Mouse (Mus musculus) forebrain, postnatal 0 days (tissue): ENCODE measurements around the gene Rtn2. TPM values are rescaled to one million over a fixed set of nuclear protein-coding genes. Genes with fewer than 3 reads are reported as not detected.
A peak's percentile ranks its signal among the peaks of the same experiment; 100 is the strongest.

ENCODE experiments used
- ATAC-seq: fragments of 200-750 bp; cut with Nextera tagmentation; 2 replicates; pipeline ENCODE4 v1.8.0; 2017; ENCODE audit warnings: mild to moderate bottlenecking, moderate library complexity
- DNase-seq: peaks from one replicate; pipeline ENCODE4 v3.0.0-alpha.2; 2015
- H3K27ac ChIP-seq: fragments of 300-500 bp; sonication (generic); 2 replicates; pipeline ENCODE4 v1.5.1; 2014; ENCODE audit warnings: low read depth, mild to moderate bottlenecking, antibody characterized with exemption, low read length, moderate library complexity, mixed read lengths
- H3K27me3 ChIP-seq: fragments of 300-500 bp; sonication (generic); 2 replicates; pipeline ENCODE4 v1.6.1; 2014; ENCODE audit warnings: mild to moderate bottlenecking, low read length, mixed read lengths; ENCODE audit not compliant: insufficient read depth
- H3K36me3 ChIP-seq: fragments of 300-500 bp; sonication (generic); 2 replicates; pipeline ENCODE4 v1.6.1; 2014; ENCODE audit warnings: mild to moderate bottlenecking, moderate library complexity; ENCODE audit not compliant: insufficient read depth
- H3K4me1 ChIP-seq: fragments of 300-500 bp; sonication (generic); 2 replicates; pipeline ENCODE4 v1.6.1; 2014; ENCODE audit warnings: antibody characterized with exemption; ENCODE audit not compliant: insufficient read depth
- H3K4me2 ChIP-seq: fragments of 300-500 bp; sonication (generic); 2 replicates; pipeline ENCODE4 v1.6.1; 2014; ENCODE audit warnings: low read depth, mild to moderate bottlenecking, moderate library complexity
- H3K4me3 ChIP-seq: fragments of 300-500 bp; sonication (generic); 2 replicates; pipeline ENCODE4 v1.5.1; 2014; ENCODE audit warnings: low read depth, low read length, mixed read lengths
- H3K9ac ChIP-seq: fragments of 300-500 bp; sonication (generic); 2 replicates; pipeline ENCODE4 v1.6.1; 2014; ENCODE audit warnings: mild to moderate bottlenecking
- H3K9me3 ChIP-seq: fragments of 300-500 bp; sonication (generic); 2 replicates; pipeline ENCODE4 v1.6.1; 2016; ENCODE audit warnings: low read length
- CTCF ChIP-seq: sonication (generic); IDR thresholded peaks from 2 replicates; pipeline ENCODE4 v1.5.1; 2016; ENCODE audit warnings: antibody characterized with exemption, control low read depth, low read depth
- WGBS: fragments of 180-500 bp; shearing (Covaris S2); extraction: QIAGEN DNeasy Blood & Tissue Kit; methylation state at CpG from one replicate; pipeline ENCODE4 v1.1.7; 2014; 5-methylcytosine and 5-hydroxymethylcytosine counted together
- polyA plus RNA-seq: library from polyadenylated mRNA; unstranded; fragments of >200 nt; fragmentation: Nextera tagmentation; extraction: Ambion mirVana; gene quantifications from 2 replicates; pipeline ENCODE4 v1.2.1, GENCODE M21; 2015
- total RNA-seq: library from RNA; depleted of rRNA; stranded (reverse); fragments of >200 nt; gene quantifications from 2 replicates; pipeline ENCODE4 v1.2.3, GENCODE M21; 2014

The Rtn2 gene
- total and polyA plus RNA-seq, 2 experiments from 2014 or later = 126 to 154 TPM

DNA sequence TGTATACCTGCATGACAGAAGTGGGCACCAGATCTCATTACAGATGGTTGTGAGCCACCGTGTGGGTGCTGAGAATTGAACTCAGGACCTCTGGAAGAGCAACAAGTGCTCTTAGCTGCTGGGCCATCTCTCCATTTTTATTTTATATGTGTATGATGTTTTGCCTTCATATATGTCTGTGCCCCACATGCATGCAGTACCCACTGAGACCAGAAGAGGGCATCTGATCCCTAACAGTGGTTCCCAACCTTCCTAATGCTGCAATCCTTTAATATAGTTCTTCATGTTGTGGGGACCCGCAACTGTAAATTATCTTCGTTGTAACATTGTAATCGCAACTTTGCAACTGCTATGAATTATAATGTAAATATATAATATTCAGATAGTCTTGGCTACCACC lies 2.3 kb downstream of the Rtn2 start:
- Histone ChIP-seq H3K9me3 (no peaks in the 10 kb centered on the region), H3K27me3 (peaks cover 16% of the 10 kb centered on the region), H3K27ac (no peak overlapping the region), H3K4me2 (peak overlapping the region; percentile 70; the same call in 1 of the 2 replicates), H3K4me3 (no peak overlapping the region), H3K36me3 (peaks cover 25% of the 10 kb centered on the region), H3K4me1 (peaks cover 12% of the 10 kb centered on the region), H3K9ac (no peak overlapping the region)
- peak; percentile 81 for DNase-seq
- 26% methylated on average over 4 of the region's 4 CpGs for WGBS
- peak; percentile 91 for TF ChIP-seq CTCF
- no peak for ATAC-seq

- TF ChIP-seq CTCF = no peak
These were observed 8.7 kb downstream of the Rtn2 start for GRCm38 (mm10) chr7:19290969-19291596.

DNA sequence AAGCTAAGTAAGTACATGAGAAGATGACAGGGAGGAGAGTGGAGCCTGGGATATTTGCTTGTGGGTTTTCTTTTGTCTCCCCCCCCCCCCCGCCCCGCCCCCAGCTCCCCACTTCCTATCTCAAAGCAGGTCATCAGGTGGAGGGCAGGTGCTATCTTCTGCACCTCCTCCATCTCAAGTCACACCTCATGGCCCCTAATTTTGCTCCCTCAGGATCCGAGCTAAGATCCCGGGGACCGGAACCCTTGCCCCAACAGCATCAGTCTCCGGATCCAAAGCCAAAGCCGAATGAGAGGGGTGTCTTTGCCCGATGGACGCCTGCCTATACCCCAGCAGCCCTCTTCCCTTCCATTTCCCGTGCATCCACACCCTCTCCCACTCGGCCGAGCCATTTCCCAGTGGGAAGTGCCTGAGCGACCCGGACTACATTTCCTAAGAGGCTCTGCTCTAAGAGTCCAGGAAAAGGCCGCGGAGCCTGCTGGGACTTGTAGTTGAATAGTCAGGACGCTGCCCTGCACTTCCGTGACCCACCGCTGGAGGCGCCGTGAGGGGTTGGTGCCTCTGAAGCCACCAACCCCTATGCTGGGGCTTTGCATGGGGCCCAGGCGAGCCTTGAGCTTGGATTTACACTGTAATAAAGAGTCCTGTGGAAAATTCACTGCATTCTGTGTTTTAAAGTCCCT lies 13.2 kb downstream of the Rtn2 start:
- no peaks in the 10 kb centered on the region for H3K27me3 ChIP-seq
- DNase-seq (peak; percentile 95), ATAC-seq (peak; percentile 82)
- no peak overlapping the region for H3K4me2 ChIP-seq
- H3K9me3 ChIP-seq = no peaks in the 10 kb centered on the region
- H3K9ac ChIP-seq = no peak overlapping the region
- peak; percentile 93 for TF ChIP-seq CTCF
- H3K4me3 ChIP-seq = no peak overlapping the region
- WGBS = 20% methylated on average over 21 of the region's 22 CpGs
- peaks cover 22% of the 10 kb centered on the region for H3K36me3 ChIP-seq
- H3K4me1 ChIP-seq = peaks cover 4% of the 10 kb centered on the region; the same call in 1 of the 2 replicates
- H3K27ac ChIP-seq = no peak overlapping the region; the same call in 1 of the 2 replicates

More at GRCm38 (mm10) chr7:19290969-19291596, 8.7 kb downstream of the Rtn2 start:
- Histone ChIP-seq H3K27ac (0 out of 2 replicates have a peak overlapping the region, but pooled peaks have one; percentile 29), H3K4me2 (peak overlapping the region; percentile 27), H3K9me3 (no peaks in the 10 kb centered on the region), H3K4me3 (peak overlapping the region; percentile 9; the same call in 1 of the 2 replicates), H3K9ac (no peak overlapping the region), H3K4me1 (peaks cover 4% of the 10 kb centered on the region), H3K27me3 (no peaks in the 10 kb centered on the region), H3K36me3 (peaks cover 55% of the 10 kb centered on the region)
- 8% methylated on average over 17 of the region's 20 CpGs for WGBS
- DNase-seq (no peak), ATAC-seq (no peak)

DNA sequence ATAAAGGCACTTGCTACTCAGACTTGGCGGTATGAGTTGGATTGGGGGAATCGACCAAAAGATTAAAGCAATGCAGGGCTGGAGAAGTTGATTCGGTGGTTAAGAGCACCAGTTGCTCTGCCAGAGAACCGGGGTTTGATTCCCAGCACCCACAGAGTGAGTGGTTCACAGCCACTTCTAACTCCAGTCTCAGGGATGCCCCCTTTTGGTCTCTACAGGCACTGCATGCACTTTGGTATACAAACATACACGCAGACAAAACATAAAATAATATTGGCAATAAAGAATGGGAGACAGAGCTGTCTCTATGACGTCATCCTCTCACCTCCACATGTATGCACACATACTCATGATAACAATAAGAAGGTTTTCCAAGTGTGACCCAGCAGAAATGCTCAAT lies 14.6 kb downstream of the Rtn2 start:
- WGBS = 89% methylated on average over 6 of the region's 6 CpGs
- Histone ChIP-seq H3K27me3 (no peaks in the 10 kb centered on the region), H3K4me1 (no peaks in the 10 kb centered on the region), H3K4me3 (no peak overlapping the region), H3K36me3 (peaks cover 21% of the 10 kb centered on the region), H3K9me3 (no peaks in the 10 kb centered on the region), H3K9ac (no peak overlapping the region), H3K4me2 (no peak overlapping the region), H3K27ac (no peak overlapping the region)
- TF ChIP-seq CTCF = peak; percentile 31
- ATAC-seq = no peak
- no peak for DNase-seq

DNA sequence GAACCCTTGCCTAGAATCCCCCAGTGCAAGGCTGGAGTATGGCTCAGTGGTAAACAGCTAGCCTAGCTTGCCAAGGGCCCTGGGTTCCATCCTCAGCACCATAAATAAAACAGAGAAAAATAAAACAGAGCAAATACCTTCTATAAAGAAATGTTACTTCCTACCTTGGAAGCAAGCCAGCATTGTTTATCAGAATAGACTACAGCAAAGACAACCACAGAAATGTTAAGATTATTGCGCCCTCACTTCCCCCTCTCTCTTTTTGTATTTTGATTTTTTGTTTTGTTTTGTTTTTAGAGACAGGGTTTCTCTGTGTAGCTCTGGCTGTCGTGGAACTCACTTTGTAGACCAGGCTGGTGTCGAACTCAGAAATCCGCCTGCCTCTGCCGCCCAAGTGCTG lies 15.4 kb downstream of the Rtn2 start:
- no peaks in the 10 kb centered on the region; the same call in 1 of the 2 replicates for H3K27me3 ChIP-seq
- no peak for ATAC-seq
- no peak overlapping the region for H3K27ac ChIP-seq
- no peak overlapping the region for H3K4me3 ChIP-seq
- no peak overlapping the region for H3K4me2 ChIP-seq
- 92% methylated on average over 5 of the region's 5 CpGs for WGBS
- DNase-seq = no peak
- H3K9ac ChIP-seq = no peak overlapping the region
- no peak for TF ChIP-seq CTCF
- no peaks in the 10 kb centered on the region for H3K4me1 ChIP-seq
- H3K36me3 ChIP-seq = peaks cover 21% of the 10 kb centered on the region
- H3K9me3 ChIP-seq = no peaks in the 10 kb centered on the region

GRCm38 (mm10) chr7:19299194-19299593 lies 16.8 kb downstream of the Rtn2 start:
- Histone ChIP-seq H3K4me1 (no peaks in the 10 kb centered on the region), H3K9ac (no peak overlapping the region), H3K27ac (no peak overlapping the region), H3K36me3 (peaks cover 9% of the 10 kb centered on the region), H3K9me3 (no peaks in the 10 kb centered on the region), H3K4me2 (no peak overlapping the region), H3K4me3 (no peak overlapping the region), H3K27me3 (no peaks in the 10 kb centered on the region; the same call in 1 of the 2 replicates)
- DNase-seq (peak; percentile 77), ATAC-seq (no peak)
- WGBS = 19% methylated on average over 3 of the region's 3 CpGs
- peak; percentile 84 for TF ChIP-seq CTCF
